Mouse (Mus musculus) kidney, embryonic 15.5 days (tissue): Measurements from ENCODE around the gene Trappc5. TPM values are rescaled to one million over a fixed set of nuclear protein-coding genes. Genes with fewer than 3 reads are reported as not detected.
A peak's percentile ranks its signal among the peaks of the same experiment; 100 is the strongest.

Experiments
- ATAC-seq: fragments of 200-750 bp; cut with Nextera tagmentation; replicated peaks from 2 replicates; pipeline ENCODE4 v1.8.0; 2017; ENCODE audit warnings: moderate TSS enrichment; ENCODE audit not compliant: low FRiP score
- H3K27ac ChIP-seq: fragments of 300-500 bp; sonication (generic); 2 replicates; pipeline ENCODE4 v1.5.1; 2015; ENCODE audit warnings: mild to moderate bottlenecking, inconsistent platforms
- H3K27me3 ChIP-seq: fragments of 300-500 bp; sonication (generic); 2 replicates; pipeline ENCODE4 v1.6.1; 2015; ENCODE audit warnings: inconsistent platforms
- H3K36me3 ChIP-seq: fragments of 300-500 bp; sonication (generic); 2 replicates; pipeline ENCODE4 v1.6.1; 2015; ENCODE audit warnings: inconsistent platforms
- H3K4me1 ChIP-seq: fragments of 300-500 bp; sonication (generic); 2 replicates; pipeline ENCODE4 v1.6.1; 2015; ENCODE audit warnings: inconsistent platforms
- H3K4me2 ChIP-seq: fragments of 300-500 bp; sonication (generic); 2 replicates; pipeline ENCODE4 v1.6.1; 2015; ENCODE audit warnings: moderate library complexity, mild to moderate bottlenecking, inconsistent platforms
- H3K4me3 ChIP-seq: fragments of 300-500 bp; sonication (generic); replicated peaks from 2 replicates; pipeline ENCODE4 v1.5.1; 2015; ENCODE audit warnings: mild to moderate bottlenecking, inconsistent platforms
- H3K9ac ChIP-seq: fragments of 300-500 bp; sonication (generic); 2 replicates; pipeline ENCODE4 v1.6.1; 2015; ENCODE audit warnings: mild to moderate bottlenecking, inconsistent platforms
- H3K9me3 ChIP-seq: fragments of 300-500 bp; sonication (generic); replicated peaks from 2 replicates; pipeline ENCODE4 v1.6.1; 2016; ENCODE audit warnings: inconsistent platforms
- WGBS: fragments of 180-500 bp; shearing (Covaris S2); methylation state at CpG from one replicate; pipeline ENCODE4 v1.1.7; 2015; ENCODE audit warnings: mixed read lengths; 5-methylcytosine and 5-hydroxymethylcytosine counted together
- polyA plus RNA-seq: library from polyadenylated mRNA; unstranded; fragments of >200 nt; fragmentation: Nextera tagmentation; extraction: Ambion mirVana; gene quantifications from 2 replicates; pipeline ENCODE4 v1.2.1, GENCODE M21; 2015

Trappc5 gene
- polyA plus RNA-seq, 1 experiment from 2014 or later, result 39.5 TPM

DNA sequence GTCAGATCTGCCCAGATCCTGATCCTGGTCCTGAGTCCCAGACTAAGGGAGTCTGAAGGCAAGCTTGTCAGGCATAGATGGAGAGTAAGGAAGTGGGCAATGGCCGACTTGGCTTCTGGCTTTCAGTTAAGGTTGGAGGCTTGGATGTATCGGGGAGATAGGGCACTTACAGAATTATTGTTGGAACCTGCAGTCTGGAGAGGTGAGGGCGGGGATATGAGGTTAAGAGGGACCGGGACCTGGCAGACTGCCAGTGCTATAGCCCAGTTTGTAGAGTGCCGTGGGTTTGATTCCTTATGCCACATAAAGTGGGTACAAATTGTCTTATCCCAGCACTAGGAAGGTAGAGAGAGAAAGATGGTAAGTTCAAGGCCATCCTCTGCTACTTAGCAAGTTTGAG is 3.6 kb downstream of the Trappc5 start:
- Histone ChIP-seq H3K4me1 (peaks cover 15% of the 10 kb centered on the region), H3K9ac (no peak overlapping the region)

DNA sequence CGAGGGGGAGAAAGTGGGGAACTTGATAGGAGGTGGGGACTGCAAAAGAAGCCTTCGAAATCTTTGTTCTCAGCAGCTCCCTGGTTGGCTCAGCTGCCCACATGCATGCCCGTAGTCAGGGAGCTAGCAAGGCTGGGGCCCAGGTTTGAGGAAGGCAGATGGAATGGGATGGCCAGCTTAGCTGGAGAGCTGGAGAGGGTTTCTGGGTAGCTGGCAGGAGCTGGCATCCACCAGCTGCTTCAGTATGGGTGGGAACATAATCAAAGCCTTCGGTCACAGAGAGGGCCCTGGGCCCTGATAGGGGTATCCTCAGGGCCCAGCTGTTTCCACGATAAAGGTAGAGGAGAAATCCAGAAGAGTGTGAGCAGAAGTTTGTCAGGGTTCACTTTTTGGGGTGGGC is 6.3 kb downstream of the Trappc5 start:
- WGBS, result 90% methylated on average over 5 of the region's 5 CpGs
- Histone ChIP-seq H3K4me2 (no peak overlapping the region), H3K27ac (no peak overlapping the region), H3K4me3 (no peak overlapping the region), H3K9ac (no peak overlapping the region), H3K27me3 (no peaks in the 10 kb centered on the region), H3K36me3 (peaks cover 44% of the 10 kb centered on the region), H3K4me1 (peaks cover 9% of the 10 kb centered on the region), H3K9me3 (no peaks in the 10 kb centered on the region)
- no peak for ATAC-seq

More for the DNA sequence above, 3.6 kb downstream of the Trappc5 start:
- no peak overlapping the region for H3K4me2 ChIP-seq
- no peak overlapping the region for H3K4me3 ChIP-seq
- no peaks in the 10 kb centered on the region for H3K9me3 ChIP-seq
- no peak for ATAC-seq
- WGBS, result 89% methylated on average over 5 of the region's 5 CpGs
- H3K27me3 ChIP-seq, result no peaks in the 10 kb centered on the region
- peaks cover 44% of the 10 kb centered on the region for H3K36me3 ChIP-seq
- no peak overlapping the region for H3K27ac ChIP-seq

DNA sequence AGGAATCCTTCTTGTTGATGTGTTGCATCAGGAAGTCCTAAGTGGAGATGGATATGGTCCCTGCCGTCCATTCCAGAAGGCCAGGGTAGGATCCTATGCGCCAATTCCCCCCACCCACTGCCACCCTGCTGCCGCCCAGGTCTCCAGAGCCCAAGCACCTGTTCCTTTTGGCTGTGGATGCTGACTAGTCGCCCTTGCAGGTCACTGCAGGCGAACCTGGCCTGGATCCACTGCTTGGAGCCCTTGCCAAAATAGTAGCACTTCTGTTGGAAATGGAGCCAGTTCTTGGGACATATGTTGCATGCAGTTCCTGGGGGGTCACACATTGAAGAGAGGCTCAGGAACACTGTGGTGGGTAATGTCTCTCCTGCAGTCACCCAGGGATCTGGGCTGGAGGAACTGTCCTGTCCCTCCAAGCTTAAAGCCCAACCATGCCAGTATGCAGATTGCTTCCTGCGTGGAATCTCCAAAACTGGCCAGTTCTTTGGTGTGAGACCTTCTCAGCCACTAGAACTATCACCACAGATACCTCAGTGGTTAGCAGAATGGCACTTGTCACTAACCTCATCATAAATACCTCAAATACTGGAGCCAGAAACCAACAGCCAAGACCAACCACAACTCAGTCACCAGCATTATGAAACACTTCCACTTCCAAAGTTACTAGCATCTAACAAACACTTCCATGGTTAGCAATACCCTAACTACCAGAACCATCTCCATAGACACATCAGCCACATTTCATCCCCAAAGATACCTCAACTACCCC is 7.5 kb downstream of the Trappc5 start:
- H3K27me3 ChIP-seq, result no peaks in the 10 kb centered on the region
- ATAC-seq, result no peak
- no peak overlapping the region for H3K4me3 ChIP-seq
- no peak overlapping the region for H3K27ac ChIP-seq
- WGBS, result 68% methylated on average over 6 of the region's 6 CpGs
- H3K4me2 ChIP-seq, result no peak overlapping the region
- H3K9me3 ChIP-seq, result no peaks in the 10 kb centered on the region
- H3K36me3 ChIP-seq, result peaks cover 42% of the 10 kb centered on the region
- H3K4me1 ChIP-seq, result no peaks in the 10 kb centered on the region
- H3K9ac ChIP-seq, result no peak overlapping the region

DNA sequence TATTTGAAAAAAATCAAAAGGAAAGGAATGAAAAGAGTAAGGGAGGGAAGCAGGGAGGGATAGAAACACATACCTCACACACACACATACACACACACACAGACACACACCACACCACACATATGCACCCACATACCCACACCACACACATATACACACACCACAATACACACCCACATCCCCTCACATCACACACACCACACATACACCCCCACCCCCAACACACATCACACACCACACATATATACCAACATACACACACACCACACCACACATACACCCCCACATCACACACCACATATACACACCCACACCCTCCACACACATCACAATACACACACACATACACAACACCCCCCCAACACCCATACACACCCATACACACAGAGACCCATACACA is 8.4 kb downstream of the Trappc5 start:
- Histone ChIP-seq H3K9me3 (no peaks in the 10 kb centered on the region), H3K4me1 (no peaks in the 10 kb centered on the region), H3K4me3 (no peak overlapping the region), H3K4me2 (no peak overlapping the region), H3K27ac (no peak overlapping the region), H3K36me3 (peaks cover 33% of the 10 kb centered on the region), H3K27me3 (no peaks in the 10 kb centered on the region), H3K9ac (no peak overlapping the region)
- 0 out of 2 replicates have a peak, but pooled peaks have one; percentile 31 for ATAC-seq

DNA sequence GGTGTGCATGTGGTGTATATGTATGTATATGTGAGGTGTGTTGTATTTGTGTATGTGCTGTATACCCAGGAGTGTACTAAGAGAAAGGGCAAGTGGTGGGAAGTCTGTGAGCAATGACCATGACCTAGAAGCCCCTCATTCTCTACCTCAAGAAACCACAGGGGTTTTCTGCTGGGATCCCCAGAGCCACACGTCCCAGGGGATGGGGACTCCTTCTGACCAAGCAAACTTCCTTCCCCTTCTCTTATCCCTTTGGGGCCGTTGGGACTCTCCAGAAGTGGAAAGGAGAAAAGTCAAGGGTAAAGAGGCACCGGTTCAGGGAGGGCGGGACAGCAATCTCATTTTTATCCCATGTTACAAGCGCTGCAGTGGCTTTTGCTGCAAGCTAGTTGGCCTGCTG is 9.3 kb downstream of the Trappc5 start:
- Histone ChIP-seq H3K4me3 (no peak overlapping the region), H3K4me2 (no peak overlapping the region), H3K9me3 (no peaks in the 10 kb centered on the region), H3K27ac (no peak overlapping the region), H3K27me3 (no peaks in the 10 kb centered on the region), H3K9ac (no peak overlapping the region), H3K36me3 (peaks cover 24% of the 10 kb centered on the region), H3K4me1 (no peaks in the 10 kb centered on the region)
- ATAC-seq, result no peak
- 67% methylated on average over 5 of the region's 5 CpGs for WGBS

DNA sequence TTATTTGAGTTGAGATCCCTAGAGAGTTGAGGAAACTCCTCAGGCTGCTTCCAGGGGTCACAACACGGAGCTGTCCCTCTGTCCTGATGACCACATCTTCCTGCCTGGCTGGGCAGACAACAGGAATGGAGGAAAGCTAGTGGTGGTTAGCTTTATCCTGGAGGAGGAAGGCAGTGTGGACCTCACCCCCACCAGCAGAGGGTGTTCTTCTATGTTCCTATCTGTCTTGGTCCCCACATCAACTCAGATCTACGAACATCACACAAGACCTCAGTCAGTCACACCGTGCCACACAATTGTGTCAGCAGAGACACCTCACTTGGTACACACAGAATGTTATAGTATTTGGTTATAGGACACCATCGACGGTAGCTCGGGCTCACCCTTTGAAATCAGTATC is 11.4 kb downstream of the Trappc5 start:
- Histone ChIP-seq H3K9me3 (no peaks in the 10 kb centered on the region), H3K27ac (no peak overlapping the region), H3K4me1 (no peaks in the 10 kb centered on the region), H3K9ac (no peak overlapping the region), H3K4me2 (no peak overlapping the region), H3K27me3 (no peaks in the 10 kb centered on the region), H3K36me3 (peaks cover 3% of the 10 kb centered on the region; the same call in 1 of the 2 replicates), H3K4me3 (no peak overlapping the region)
- ATAC-seq, result no peak
- WGBS, result 75% methylated on average over 6 of the region's 6 CpGs

DNA sequence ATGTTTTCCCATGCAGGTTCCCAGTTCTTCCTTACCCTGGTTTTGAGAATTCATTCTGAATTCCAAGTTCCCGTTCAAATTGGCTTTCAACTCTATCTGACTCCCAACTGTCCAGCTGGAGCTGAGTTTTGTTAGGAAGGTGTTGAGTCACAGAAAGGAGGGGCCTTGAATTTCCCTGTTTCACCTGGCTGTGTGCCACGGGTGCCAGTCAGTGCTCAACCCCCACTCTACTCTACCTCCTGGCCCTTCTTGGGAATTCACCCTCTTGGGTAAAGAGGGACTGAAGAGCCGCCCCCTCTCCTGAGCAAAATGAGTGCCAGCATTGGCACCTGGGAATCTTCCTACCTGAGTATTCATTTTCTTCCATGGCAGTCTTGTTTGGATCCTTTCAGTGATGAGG is 14.7 kb downstream of the Trappc5 start:
- Histone ChIP-seq H3K4me2 (no peak overlapping the region), H3K27me3 (no peaks in the 10 kb centered on the region), H3K9me3 (no peaks in the 10 kb centered on the region), H3K27ac (no peak overlapping the region), H3K36me3 (no peaks in the 10 kb centered on the region), H3K4me1 (no peaks in the 10 kb centered on the region), H3K4me3 (no peak overlapping the region), H3K9ac (no peak overlapping the region)
- ATAC-seq, result no peak
- WGBS, result 78% methylated on average over 3 of the region's 3 CpGs

GRCm38 (mm10) chr8:3694121-3694520 is 18.0 kb downstream of the Trappc5 start, which contains the start of gene Fcer2a:
TSS of gene Fcer2a (minus strand) at chr8:3694175.
- Histone ChIP-seq H3K4me2 (no peak within 1 kb of the TSS), H3K36me3 (no peaks in the 10 kb centered on the region), H3K9me3 (no peaks in the 10 kb centered on the region), H3K4me1 (no peaks in the 10 kb centered on the region), H3K27me3 (no peaks in the 10 kb centered on the region), H3K4me3 (no peak within 1 kb of the TSS), H3K27ac (no peak within 1 kb of the TSS), H3K9ac (no peak within 1 kb of the TSS)
- WGBS, result 75% methylated on average over 3 of the region's 3 CpGs
- ATAC-seq, result no peak

DNA sequence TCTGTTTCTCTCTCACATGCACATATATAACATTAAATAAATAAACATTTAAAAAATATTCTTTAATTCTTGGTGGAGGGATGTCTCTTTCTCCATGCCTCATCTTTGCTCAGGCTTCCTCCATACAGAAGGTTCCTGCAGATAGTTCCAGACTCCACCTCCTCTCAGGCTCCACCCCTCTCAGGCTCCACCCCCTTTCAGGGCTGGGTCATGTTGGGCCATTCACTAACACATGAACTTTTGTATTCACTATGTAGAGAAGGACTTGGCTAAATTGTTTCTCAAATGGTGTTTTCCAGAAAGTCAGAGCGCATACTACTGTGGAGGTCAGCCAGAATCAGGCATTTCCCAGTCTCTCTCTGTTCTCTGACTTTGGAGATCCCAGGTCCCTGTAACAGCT is 25.4 kb downstream of the Trappc5 start:
- no peaks in the 10 kb centered on the region for H3K9me3 ChIP-seq
- H3K27ac ChIP-seq, result no peak overlapping the region
- no peak overlapping the region for H3K4me2 ChIP-seq
- 93% methylated on average over 1 of the region's 1 CpGs for WGBS
- H3K4me3 ChIP-seq, result no peak overlapping the region
- no peaks in the 10 kb centered on the region for H3K27me3 ChIP-seq
- H3K36me3 ChIP-seq, result no peaks in the 10 kb centered on the region
- no peak for ATAC-seq
- no peaks in the 10 kb centered on the region for H3K4me1 ChIP-seq
- H3K9ac ChIP-seq, result no peak overlapping the region

DNA sequence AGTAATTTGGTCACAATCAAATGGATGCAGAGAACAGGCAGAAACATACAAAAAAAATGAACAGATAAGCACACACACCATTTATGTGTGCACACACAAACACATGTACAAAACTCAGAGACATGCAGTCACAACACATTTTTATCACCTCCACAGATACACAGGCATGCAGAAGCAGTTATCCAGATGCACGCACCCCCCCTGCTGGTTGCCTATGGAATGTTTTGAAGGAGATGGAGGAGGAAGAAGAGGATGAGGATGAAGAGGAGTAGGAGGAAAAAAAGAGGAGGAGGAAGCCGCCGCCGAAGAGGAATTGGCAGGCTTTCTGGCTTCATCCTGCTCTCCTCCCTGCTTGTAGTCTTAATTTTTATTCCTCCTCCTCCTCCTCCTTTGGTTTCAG is 29.6 kb downstream of the Trappc5 start:
- Histone ChIP-seq H3K27me3 (no peaks in the 10 kb centered on the region), H3K4me3 (no peak overlapping the region), H3K36me3 (no peaks in the 10 kb centered on the region), H3K9ac (no peak overlapping the region), H3K27ac (no peak overlapping the region), H3K4me1 (no peaks in the 10 kb centered on the region), H3K4me2 (no peak overlapping the region), H3K9me3 (no peaks in the 10 kb centered on the region)
- ATAC-seq, result no peak
- WGBS, result 45% methylated on average over 4 of the region's 4 CpGs

DNA sequence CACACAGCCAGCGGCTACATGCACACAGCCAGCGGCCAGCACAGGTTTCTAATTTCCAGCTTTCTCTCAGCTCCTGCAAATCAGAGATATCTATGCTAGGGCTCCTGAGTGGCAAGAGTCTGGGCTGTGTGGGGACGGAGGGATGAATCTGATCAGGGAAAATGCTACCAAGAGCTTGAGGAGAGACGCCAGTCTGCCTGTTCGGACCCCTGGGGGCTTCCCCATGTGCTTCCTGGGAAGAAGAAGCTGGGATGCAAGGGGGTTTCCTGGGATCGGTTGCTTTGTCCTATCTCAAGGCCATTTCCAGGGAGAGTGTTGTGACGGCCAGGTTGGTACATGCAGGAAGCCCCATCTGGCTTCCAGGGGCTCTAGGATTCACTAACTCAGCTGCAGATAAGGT is 31.5 kb downstream of the Trappc5 start:
- Histone ChIP-seq H3K4me2 (no peak overlapping the region), H3K36me3 (no peaks in the 10 kb centered on the region), H3K9me3 (no peaks in the 10 kb centered on the region), H3K4me1 (no peaks in the 10 kb centered on the region), H3K27ac (no peak overlapping the region), H3K27me3 (no peaks in the 10 kb centered on the region), H3K9ac (no peak overlapping the region), H3K4me3 (no peak overlapping the region)
- ATAC-seq, result no peak
- 77% methylated on average over 7 of the region's 7 CpGs for WGBS

- Histone ChIP-seq H3K4me2 (no peak overlapping the region), H3K4me3 (no peak overlapping the region), H3K4me1 (no peaks in the 10 kb centered on the region), H3K27ac (no peak overlapping the region), H3K9ac (no peak overlapping the region), H3K27me3 (no peaks in the 10 kb centered on the region), H3K9me3 (no peaks in the 10 kb centered on the region), H3K36me3 (no peaks in the 10 kb centered on the region)
- 76% methylated on average over 3 of the region's 3 CpGs for WGBS
- no peak for ATAC-seq
These were observed 34.2 kb downstream of the Trappc5 start for GRCm38 (mm10) chr8:3710312-3710711.

DNA sequence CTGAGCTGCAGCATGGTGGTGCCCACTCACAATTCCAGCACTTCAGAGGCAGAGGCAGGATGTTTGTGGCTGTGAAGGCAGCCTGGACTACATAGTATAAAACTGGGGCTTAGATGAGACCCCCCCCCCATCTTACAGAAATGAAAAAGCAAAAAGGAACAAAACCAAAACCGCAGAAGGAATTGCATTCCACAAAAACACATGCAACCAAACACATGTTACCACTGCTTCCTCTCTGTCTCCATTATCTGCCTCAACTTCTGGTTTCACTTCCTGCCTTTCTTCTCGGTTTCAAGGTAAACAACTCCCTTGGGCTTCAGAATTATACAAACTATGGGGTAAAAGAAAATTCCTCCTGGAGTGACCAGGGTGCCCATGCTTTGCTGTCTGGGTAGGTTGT is 35.5 kb downstream of the Trappc5 start:
- whole genome bisulfite sequencing, result 69% methylated on average over 2 of the region's 2 CpGs
- Histone ChIP-seq H3K9me3 (no peaks in the 10 kb centered on the region), H3K4me3 (no peak overlapping the region), H3K9ac (no peak overlapping the region), H3K27me3 (no peaks in the 10 kb centered on the region), H3K36me3 (no peaks in the 10 kb centered on the region), H3K4me2 (no peak overlapping the region), H3K4me1 (no peaks in the 10 kb centered on the region), H3K27ac (no peak overlapping the region)
- ATAC-seq, result no peak
